Mouse (Mus musculus): ENCODE measurements at regions not wholly inside any gene's neighbourhood (a gene's known extent, or its start where the extent isn't known, plus 50 kb on each side); places are given as distances from the start of the nearest gene placed in this dataset.

DNA sequence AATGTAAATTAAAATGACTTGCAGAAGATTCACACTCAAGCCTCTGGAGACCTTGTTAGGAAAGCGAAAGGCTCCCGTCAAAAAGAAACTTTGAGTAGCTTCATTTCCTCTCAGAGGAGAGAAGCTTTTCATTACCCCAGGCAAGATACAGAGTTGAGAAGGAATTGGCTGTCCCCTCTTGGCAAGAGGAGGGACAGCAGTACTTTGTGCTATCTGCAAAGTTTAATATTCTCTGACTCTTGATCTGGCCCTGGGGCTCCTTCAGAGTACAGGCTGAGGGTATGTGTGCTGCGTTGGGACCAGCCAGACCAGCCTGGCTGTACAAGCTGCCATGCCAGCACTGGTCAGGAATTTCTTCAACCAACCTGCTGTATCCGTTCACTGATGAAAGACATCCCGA is 525.4 kb downstream of the Amy2a5 start:
- Histone ChIP-seq H3K4me1 (no peaks in the 10 kb centered on the region), H3K9me3 (replicated peaks) (no peaks in the 10 kb centered on the region), H3K4me2 (no peak overlapping the region), H3K27me3 (replicated peaks) (no peaks in the 10 kb centered on the region), H3K36me3 (no peaks in the 10 kb centered on the region), H3K9ac (replicated peaks) (no peak overlapping the region), H3K4me3 (replicated peaks) (no peak overlapping the region), H3K27ac (replicated peaks) (no peak overlapping the region)
- ATAC-seq (ENCODE audit: low FRiP score): no peak
- 86% methylated on average over 5 of the region's 5 CpGs for WGBS

DNA sequence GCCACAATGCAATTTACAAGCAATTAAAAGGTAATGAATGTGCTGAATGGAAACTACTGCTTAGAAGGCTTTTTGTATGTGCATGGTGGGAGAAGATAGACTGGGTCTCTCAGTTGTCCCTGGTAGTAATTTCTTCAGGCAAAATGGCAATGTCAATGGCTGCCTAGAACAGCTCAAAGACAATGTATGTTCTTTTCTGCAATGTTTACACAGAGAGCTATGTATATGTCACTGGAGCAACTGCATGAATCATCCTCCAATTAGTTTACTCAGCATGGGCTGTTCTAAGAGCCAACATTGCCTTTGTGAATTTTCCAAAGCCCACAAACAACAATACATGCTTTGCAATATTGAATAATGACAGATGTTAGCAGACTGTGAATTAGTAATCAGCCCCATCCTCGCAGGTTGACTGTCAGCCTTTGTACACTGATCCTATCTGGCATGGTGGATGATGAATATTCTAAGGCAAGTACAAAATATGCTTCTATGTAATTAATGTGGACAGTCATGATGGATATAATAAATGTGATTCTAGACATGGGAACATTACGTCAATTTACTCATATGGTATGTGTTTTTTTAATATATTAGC is 559.0 kb downstream of the Amy2a5 start:
- Histone ChIP-seq H3K27ac (replicated peaks) (no peak overlapping the region), H3K9ac (replicated peaks) (no peak overlapping the region), H3K4me2 (no peak overlapping the region), H3K4me1 (no peaks in the 10 kb centered on the region), H3K36me3 (no peaks in the 10 kb centered on the region), H3K27me3 (replicated peaks) (no peaks in the 10 kb centered on the region), H3K4me3 (replicated peaks) (no peak overlapping the region), H3K9me3 (replicated peaks) (no peaks in the 10 kb centered on the region)
- peak; percentile 28; the same call in 1 of the 2 replicates for ATAC-seq (ENCODE audit: low FRiP score)
- 69% methylated on average over 2 of the region's 2 CpGs for WGBS

DNA sequence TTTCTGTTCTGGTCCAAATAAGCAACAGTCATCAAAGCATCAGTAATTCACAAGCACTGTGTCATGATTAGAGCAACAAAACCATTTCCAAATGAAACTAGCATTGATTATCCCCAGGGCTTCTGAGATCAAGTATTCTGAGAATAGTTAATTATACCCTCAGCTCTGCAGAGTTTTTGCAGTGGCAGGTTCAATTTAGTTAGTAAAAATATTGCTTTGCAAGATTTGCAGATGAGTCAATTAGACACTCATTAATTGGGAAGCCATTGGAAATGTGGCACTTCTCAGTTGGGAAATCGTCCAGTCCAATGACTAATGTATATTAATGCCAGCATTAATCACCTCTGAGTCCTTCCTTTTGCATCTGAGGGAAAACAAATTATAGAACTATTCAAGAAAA is 570.5 kb downstream of the Amy2a5 start:
- Histone ChIP-seq H3K27me3 (replicated peaks) (no peaks in the 10 kb centered on the region), H3K4me3 (replicated peaks) (no peak overlapping the region), H3K9me3 (replicated peaks) (no peaks in the 10 kb centered on the region), H3K4me1 (no peaks in the 10 kb centered on the region), H3K27ac (replicated peaks) (no peak overlapping the region), H3K9ac (replicated peaks) (no peak overlapping the region), H3K4me2 (no peak overlapping the region), H3K36me3 (no peaks in the 10 kb centered on the region)
- no peak for ATAC-seq (ENCODE audit: low FRiP score)
- WGBS: 31% methylated on average over 1 of the region's 1 CpGs

DNA sequence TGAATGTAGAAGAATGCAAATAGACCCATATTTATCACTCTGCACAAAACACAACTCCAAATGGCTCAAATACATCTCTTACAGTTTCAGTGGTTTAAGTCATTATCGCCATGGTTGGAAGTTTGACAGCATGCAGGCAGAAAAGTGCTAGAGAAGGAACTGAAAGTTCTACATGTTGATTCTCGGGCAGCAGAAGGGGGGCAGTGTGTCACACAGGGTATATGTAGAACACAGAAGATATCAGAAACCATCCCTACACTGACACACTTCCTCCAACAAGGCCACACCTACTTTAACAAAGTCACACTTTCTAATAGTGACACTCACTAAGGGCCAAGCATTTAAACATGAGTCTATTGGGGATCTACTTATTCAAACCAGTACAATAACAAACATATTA is 620.1 kb downstream of the Amy2a5 start:
- WGBS: 92% methylated on average over 2 of the region's 2 CpGs
- no peaks in the 10 kb centered on the region for H3K36me3 ChIP-seq
- no peak overlapping the region for H3K27ac ChIP-seq (replicated peaks)
- no peaks in the 10 kb centered on the region for H3K4me1 ChIP-seq
- H3K27me3 ChIP-seq (replicated peaks): no peaks in the 10 kb centered on the region
- H3K4me3 ChIP-seq (replicated peaks): no peak overlapping the region
- H3K4me2 ChIP-seq: no peak overlapping the region
- no peak overlapping the region for H3K9ac ChIP-seq (replicated peaks)
- no peaks in the 10 kb centered on the region for H3K9me3 ChIP-seq (replicated peaks)
- ATAC-seq (ENCODE audit: low FRiP score): no peak

DNA sequence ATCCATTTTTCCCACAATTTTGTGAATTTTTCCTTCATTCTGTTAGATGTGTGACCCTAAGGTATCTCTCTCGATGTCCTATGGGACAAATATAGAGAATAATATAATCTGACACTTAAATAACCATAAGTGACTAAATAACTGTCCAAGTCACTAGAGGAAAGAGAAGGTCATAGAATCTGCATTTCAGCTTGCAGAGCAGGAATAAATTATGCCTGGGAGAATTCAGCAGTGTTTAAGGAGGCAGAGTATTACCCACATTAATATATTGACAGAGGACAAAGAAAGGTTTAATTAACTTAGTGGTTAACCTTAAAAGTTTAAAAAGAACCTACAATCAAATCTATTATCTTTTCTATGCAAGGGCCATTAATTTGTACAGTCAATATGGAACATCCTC is 655.2 kb downstream of the Amy2a5 start:
- Histone ChIP-seq H3K27me3 (replicated peaks) (no peaks in the 10 kb centered on the region), H3K4me1 (no peaks in the 10 kb centered on the region), H3K36me3 (no peaks in the 10 kb centered on the region), H3K9ac (replicated peaks) (no peak overlapping the region), H3K9me3 (replicated peaks) (no peaks in the 10 kb centered on the region), H3K27ac (replicated peaks) (no peak overlapping the region), H3K4me2 (no peak overlapping the region), H3K4me3 (replicated peaks) (no peak overlapping the region)
- ATAC-seq (ENCODE audit: low FRiP score): no peak
- WGBS: 76% methylated on average over 1 of the region's 1 CpGs

DNA sequence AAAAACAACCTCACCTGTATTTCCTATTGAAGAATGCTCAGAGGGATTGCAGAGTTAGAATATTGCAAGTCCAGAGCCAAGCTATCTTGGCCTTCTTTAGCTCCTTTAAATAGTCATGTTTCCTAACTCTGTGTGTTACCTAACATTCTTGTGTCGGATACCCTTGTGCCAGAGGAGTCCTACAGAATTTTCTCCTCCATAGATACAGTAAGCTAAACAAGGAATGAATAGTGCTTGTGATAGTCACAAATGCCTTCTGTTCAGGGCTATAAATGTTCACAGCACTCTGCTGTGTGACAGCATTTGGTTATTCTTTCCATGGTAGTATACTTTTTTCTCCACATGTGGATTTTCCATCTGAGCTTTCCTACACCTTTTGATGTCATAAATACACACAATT is 676.3 kb downstream of the Amy2a5 start:
- H3K4me3 ChIP-seq (replicated peaks): no peak overlapping the region
- H3K27me3 ChIP-seq (replicated peaks): no peaks in the 10 kb centered on the region
- 90% methylated on average over 1 of the region's 1 CpGs for WGBS
- no peak for ATAC-seq (ENCODE audit: low FRiP score)
- H3K9me3 ChIP-seq (replicated peaks): no peaks in the 10 kb centered on the region
- H3K36me3 ChIP-seq: no peaks in the 10 kb centered on the region
- no peak overlapping the region for H3K9ac ChIP-seq (replicated peaks)
- no peak overlapping the region for H3K27ac ChIP-seq (replicated peaks)
- H3K4me2 ChIP-seq: no peak overlapping the region
- H3K4me1 ChIP-seq: no peaks in the 10 kb centered on the region
